Mouse (Mus musculus) heart, embryonic 16.5 days (tissue): ENCODE results near the gene Agl. TPM values are rescaled to one million over a fixed set of nuclear protein-coding genes. Genes with fewer than 3 reads are reported as not detected.
A peak's percentile ranks its signal among the peaks of the same experiment; 100 is the strongest.

Experiments
- ATAC-seq: fragments of 200-750 bp; cut with Nextera tagmentation; replicated peaks from 2 replicates; pipeline ENCODE4 v1.8.0; 2017; ENCODE audit warnings: moderate number of reproducible peaks; ENCODE audit not compliant: insufficient read depth, low FRiP score; ENCODE audit errors: extremely low read depth
- H3K27ac ChIP-seq: fragments of 300-500 bp; sonication (generic); 2 replicates; pipeline ENCODE4 v1.5.1; 2014; ENCODE audit warnings: mild to moderate bottlenecking, low read length, control low read depth, moderate library complexity
- H3K27me3 ChIP-seq: fragments of 300-500 bp; sonication (generic); 2 replicates; pipeline ENCODE4 v1.6.1; 2014; ENCODE audit warnings: low read length, mixed read lengths; ENCODE audit not compliant: control insufficient read depth, insufficient read depth
- H3K36me3 ChIP-seq: fragments of 300-500 bp; sonication (generic); 2 replicates; pipeline ENCODE4 v1.6.1; 2014; ENCODE audit not compliant: control insufficient read depth, insufficient read depth
- H3K4me1 ChIP-seq: fragments of 300-500 bp; sonication (generic); 2 replicates; pipeline ENCODE4 v1.6.1; 2014; ENCODE audit warnings: low read length, mixed read lengths; ENCODE audit not compliant: control insufficient read depth, insufficient read depth
- H3K4me2 ChIP-seq: fragments of 300-500 bp; sonication (generic); 2 replicates; pipeline ENCODE4 v1.6.1; 2014; ENCODE audit warnings: low read depth, mild to moderate bottlenecking, control low read depth, low read length
- H3K4me3 ChIP-seq: fragments of 300-500 bp; sonication (generic); 2 replicates; pipeline ENCODE4 v1.5.1; 2014; ENCODE audit warnings: mild to moderate bottlenecking, control low read depth, low read length
- H3K9ac ChIP-seq: fragments of 300-500 bp; sonication (generic); 2 replicates; pipeline ENCODE4 v1.6.1; 2014; ENCODE audit warnings: low read length, control low read depth
- H3K9me3 ChIP-seq: fragments of 300-500 bp; sonication (generic); replicated peaks from 2 replicates; pipeline ENCODE4 v1.6.1; 2016; ENCODE audit warnings: low read length; ENCODE audit not compliant: control insufficient read depth
- WGBS: fragments of 180-500 bp; shearing (Covaris S2); extraction: QIAGEN DNeasy Blood & Tissue Kit; methylation state at CpG from one replicate; pipeline ENCODE4 v1.1.7; 2014; 5-methylcytosine and 5-hydroxymethylcytosine counted together
- polyA plus RNA-seq: library from polyadenylated mRNA; unstranded; fragments of >200 nt; fragmentation: Nextera tagmentation; extraction: Ambion mirVana; gene quantifications from 2 replicates; pipeline ENCODE4 v1.2.1, GENCODE M21; 2015

Agl gene
- polyA plus RNA-seq, 1 experiment from 2014 or later, result 155 TPM

- Histone ChIP-seq H3K9me3 (no peaks in the 10 kb centered on the region), H3K27me3 (no peaks in the 10 kb centered on the region), H3K9ac (peak overlapping the region; percentile 97), H3K4me2 (peak overlapping the region; percentile 85), H3K4me3 (peak overlapping the region; percentile 99), H3K27ac (peak overlapping the region; percentile 82), H3K4me1 (peaks cover 15% of the 10 kb centered on the region), H3K36me3 (no peaks in the 10 kb centered on the region)
- peak; percentile 89 for ATAC-seq
- under 1% methylated on average over 80 of the region's 85 CpGs for WGBS
Observed at GRCm38 (mm10) chr3:116711624-116712435, 96.1 kb downstream of the Agl start.

DNA sequence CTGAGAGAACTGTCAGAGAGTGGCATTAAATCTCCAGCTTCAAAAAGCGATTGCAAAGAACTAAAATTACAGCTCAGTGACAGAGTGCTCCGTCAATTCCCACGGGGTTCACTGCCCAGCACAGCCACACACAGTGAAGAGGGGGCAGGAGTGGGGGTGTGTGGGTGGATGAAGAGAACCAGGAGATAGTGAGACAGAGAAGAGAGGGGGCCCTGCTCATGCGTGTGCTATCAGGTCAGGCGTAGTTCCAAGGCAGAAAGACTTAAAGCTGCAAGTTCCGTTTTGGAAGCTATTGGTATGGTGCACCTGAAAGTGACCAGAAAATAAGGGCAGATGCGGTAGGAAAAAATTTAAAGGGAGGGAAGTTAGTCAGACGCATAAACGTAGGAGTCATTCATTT is 97.0 kb downstream of the Agl start:
- peak overlapping the region; percentile 49; the same call in 1 of the 2 replicates for H3K9ac ChIP-seq
- H3K4me2 ChIP-seq, result peak overlapping the region; percentile 85
- no peaks in the 10 kb centered on the region for H3K9me3 ChIP-seq
- no peak overlapping the region for H3K27ac ChIP-seq
- peak overlapping the region; percentile 99 for H3K4me3 ChIP-seq
- ATAC-seq, result no peak
- WGBS, result 24% methylated on average over 9 of the region's 9 CpGs
- no peaks in the 10 kb centered on the region for H3K27me3 ChIP-seq
- H3K4me1 ChIP-seq, result peaks cover 15% of the 10 kb centered on the region
- H3K36me3 ChIP-seq, result no peaks in the 10 kb centered on the region

DNA sequence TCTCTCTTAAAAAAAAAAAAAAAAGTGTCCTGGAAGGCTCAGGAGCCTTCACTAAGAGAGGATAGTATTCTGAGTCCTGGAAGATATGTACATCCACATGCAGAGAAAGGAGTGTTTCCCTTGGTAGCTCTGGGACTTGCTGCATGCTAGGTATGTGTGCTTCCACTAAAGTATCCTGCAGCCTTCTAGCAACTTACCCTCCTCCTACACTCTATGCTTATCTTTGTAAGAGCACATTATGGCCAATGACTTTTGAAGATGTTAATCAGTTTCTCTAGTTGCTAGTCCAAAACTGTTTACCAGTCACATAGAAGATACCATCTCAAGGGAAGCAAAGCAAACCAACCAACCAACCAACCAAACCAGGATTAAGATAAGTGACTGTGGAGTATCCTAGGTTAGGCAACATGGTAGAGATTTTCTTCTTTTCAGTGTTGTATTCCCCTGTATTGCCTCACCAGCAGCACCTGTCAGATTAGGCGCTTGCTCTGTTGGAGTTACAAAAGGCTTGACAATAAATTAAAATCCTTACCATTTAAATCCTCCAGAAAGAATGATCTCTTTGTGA is 102.2 kb downstream of the Agl start:
- Histone ChIP-seq H3K4me3 (no peak overlapping the region), H3K36me3 (no peaks in the 10 kb centered on the region), H3K9me3 (no peaks in the 10 kb centered on the region), H3K27me3 (no peaks in the 10 kb centered on the region), H3K4me2 (no peak overlapping the region), H3K27ac (no peak overlapping the region), H3K4me1 (peaks cover 5% of the 10 kb centered on the region), H3K9ac (no peak overlapping the region)
- ATAC-seq, result no peak
- whole genome bisulfite sequencing, result 93% methylated on average over 1 of the region's 1 CpGs

- no peaks in the 10 kb centered on the region for H3K36me3 ChIP-seq
- peaks cover 3% of the 10 kb centered on the region for H3K4me1 ChIP-seq
- H3K4me2 ChIP-seq, result no peak overlapping the region
- H3K4me3 ChIP-seq, result no peak overlapping the region
- no peaks in the 10 kb centered on the region for H3K9me3 ChIP-seq
- H3K27ac ChIP-seq, result no peak overlapping the region
- 93% methylated on average over 5 of the region's 5 CpGs for WGBS
- no peak for ATAC-seq
- H3K27me3 ChIP-seq, result no peaks in the 10 kb centered on the region
- no peak overlapping the region for H3K9ac ChIP-seq
Observed at GRCm38 (mm10) chr3:116703835-116704234, 104.1 kb downstream of the Agl start.

DNA sequence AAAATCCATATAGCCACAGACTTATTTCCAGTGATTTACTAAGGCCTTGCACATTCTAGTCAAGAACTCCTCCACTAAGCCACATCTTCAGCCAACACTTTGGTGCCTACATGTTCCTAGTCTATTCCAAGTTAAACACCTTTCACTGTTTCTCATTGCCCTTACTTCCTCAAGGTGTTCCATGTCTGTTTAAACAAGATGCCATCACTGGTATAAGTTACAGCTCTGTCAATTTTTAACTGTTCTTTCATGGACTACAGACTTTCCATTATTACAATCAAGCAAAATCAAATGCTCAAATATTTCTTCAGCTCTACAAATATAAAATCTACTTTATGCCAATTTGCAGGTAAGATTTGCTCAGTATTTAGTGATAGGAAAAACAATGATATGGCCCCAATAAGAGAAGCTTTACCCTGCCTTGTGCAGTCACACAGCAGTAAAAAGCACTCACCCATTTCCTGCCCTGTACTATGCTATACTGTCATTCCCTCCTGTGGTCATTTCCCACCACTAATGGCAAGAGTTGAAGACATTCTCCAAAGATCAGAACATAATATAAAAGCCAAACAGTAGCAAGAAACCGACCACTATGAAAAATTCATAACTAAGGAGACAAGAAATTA is 105.2 kb downstream of the Agl start:
- 92% methylated on average over 1 of the region's 1 CpGs for WGBS
- ATAC-seq, result no peak
- H3K27me3 ChIP-seq, result no peaks in the 10 kb centered on the region
- no peak overlapping the region for H3K4me3 ChIP-seq
- H3K27ac ChIP-seq, result no peak overlapping the region
- no peak overlapping the region for H3K4me2 ChIP-seq
- H3K9ac ChIP-seq, result no peak overlapping the region
- peaks cover 3% of the 10 kb centered on the region for H3K4me1 ChIP-seq
- no peaks in the 10 kb centered on the region for H3K36me3 ChIP-seq
- no peaks in the 10 kb centered on the region for H3K9me3 ChIP-seq

DNA sequence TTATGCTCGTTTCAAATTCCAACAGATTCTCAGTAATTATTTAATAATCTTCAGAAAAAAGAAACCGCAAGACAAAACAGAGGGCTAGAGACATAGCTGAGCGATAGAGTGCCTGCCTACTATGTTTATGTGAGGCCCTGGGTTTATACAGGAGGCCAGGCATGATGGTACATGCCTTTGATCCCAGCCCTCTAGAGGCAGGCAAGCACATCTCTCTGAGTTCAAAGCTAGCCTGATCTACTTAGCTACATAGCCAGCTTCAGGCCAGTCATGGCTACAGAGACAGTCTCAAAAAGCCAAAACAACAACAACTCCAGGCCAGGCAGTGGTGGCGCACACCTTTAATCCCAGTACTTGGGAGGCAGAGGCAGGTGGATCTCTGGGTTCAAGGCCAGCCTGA is 106.4 kb downstream of the Agl start:
- H3K9ac ChIP-seq, result no peak overlapping the region
- no peak for ATAC-seq
- no peak overlapping the region for H3K4me3 ChIP-seq
- no peaks in the 10 kb centered on the region for H3K27me3 ChIP-seq
- peaks cover 3% of the 10 kb centered on the region for H3K4me1 ChIP-seq
- H3K27ac ChIP-seq, result no peak overlapping the region
- H3K36me3 ChIP-seq, result no peaks in the 10 kb centered on the region
- H3K4me2 ChIP-seq, result no peak overlapping the region
- 94% methylated on average over 4 of the region's 4 CpGs for WGBS
- no peaks in the 10 kb centered on the region for H3K9me3 ChIP-seq

DNA sequence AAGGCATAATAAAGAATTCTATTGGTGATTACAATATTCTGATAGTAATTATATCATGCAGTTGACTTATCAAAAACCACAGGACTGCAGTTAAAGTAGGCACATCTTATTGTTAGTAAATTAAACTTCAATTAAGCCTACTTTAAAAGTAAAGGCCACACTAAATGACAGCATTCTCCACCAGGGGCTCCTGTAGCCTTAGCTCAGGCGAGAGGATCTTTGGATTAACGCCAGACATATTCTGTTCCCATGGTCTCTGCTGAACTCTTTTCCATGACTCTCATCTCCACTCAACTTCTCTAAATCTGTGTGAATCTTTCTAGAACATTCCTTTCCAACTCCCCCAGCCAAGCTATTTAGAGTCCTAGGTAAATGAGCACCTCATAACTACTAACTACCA is 109.2 kb downstream of the Agl start:
- ATAC-seq, result no peak
- Histone ChIP-seq H3K4me1 (peaks cover 3% of the 10 kb centered on the region), H3K9ac (no peak overlapping the region), H3K4me3 (no peak overlapping the region), H3K27ac (no peak overlapping the region), H3K4me2 (no peak overlapping the region), H3K36me3 (0 out of 2 replicates have a peak, but pooled peaks cover 2% of the 10 kb centered on the region), H3K27me3 (no peaks in the 10 kb centered on the region), H3K9me3 (no peaks in the 10 kb centered on the region)
- WGBS, result 38% methylated on average over 2 of the region's 2 CpGs

DNA sequence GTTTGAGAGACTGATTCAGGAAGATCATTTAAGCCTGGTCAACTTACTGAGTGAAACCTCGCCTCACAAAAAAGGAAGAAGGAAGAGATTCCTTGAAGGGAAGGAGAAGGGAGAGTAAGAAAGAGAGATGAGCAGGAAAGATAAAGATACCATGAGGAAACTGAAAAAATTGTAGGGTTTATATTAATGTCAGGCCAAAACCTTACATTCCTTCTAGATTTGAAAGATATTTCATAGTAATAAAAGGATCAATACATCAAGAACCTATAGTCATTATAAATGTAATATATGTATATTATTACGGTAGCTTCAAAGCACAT is 112.3 kb downstream of the Agl start:
- WGBS, result 89% methylated on average over 2 of the region's 2 CpGs
- Histone ChIP-seq H3K9me3 (no peaks in the 10 kb centered on the region), H3K27me3 (no peaks in the 10 kb centered on the region), H3K9ac (no peak overlapping the region), H3K4me3 (no peak overlapping the region), H3K27ac (no peak overlapping the region), H3K4me1 (peaks cover 3% of the 10 kb centered on the region), H3K4me2 (no peak overlapping the region), H3K36me3 (peaks cover 2% of the 10 kb centered on the region; the same call in 1 of the 2 replicates)
- no peak for ATAC-seq
